Mouse (Mus musculus) liver, adult 2 months (tissue): ENCODE results near the gene Sgip1. TPM values are rescaled to one million over a fixed set of nuclear protein-coding genes. Genes with fewer than 3 reads are reported as not detected.

Experiments used
- DNase-seq: peaks from one replicate; pipeline ENCODE4 v3.0.0-alpha.2; 2011; ENCODE audit warnings: low read depth, low spot score; ENCODE audit errors: extremely low read depth
- H3K27ac ChIP-seq: fragments of 200-500 bp; replicated peaks from 2 replicates; pipeline ENCODE4 v1.5.1; 2012; ENCODE audit warnings: low read depth, mild to moderate bottlenecking, control low read depth, inconsistent platforms, low read length; ENCODE audit not compliant: insufficient read depth
- H3K27me3 ChIP-seq: fragments of 200-500 bp; 2 replicates; pipeline ENCODE4 v1.6.1; 2012; ENCODE audit warnings: mild to moderate bottlenecking, moderate library complexity, low read length, inconsistent platforms; ENCODE audit not compliant: control insufficient read depth, insufficient read depth
- H3K36me3 ChIP-seq: fragments of 200-500 bp; 2 replicates; pipeline ENCODE4 v1.6.1; 2012; ENCODE audit warnings: low read length, inconsistent platforms; ENCODE audit not compliant: control insufficient read depth, insufficient read depth
- H3K4me1 ChIP-seq: fragments of 200-500 bp; 2 replicates; pipeline ENCODE4 v1.6.1; 2011; ENCODE audit warnings: low read length; ENCODE audit not compliant: control insufficient read depth, insufficient read depth
- H3K4me3 ChIP-seq: fragments of 200-500 bp; 2 replicates; pipeline ENCODE4 v1.5.1; 2011; ENCODE audit warnings: low read depth, mild to moderate bottlenecking, control low read depth, low read length, moderate library complexity; ENCODE audit not compliant: insufficient read depth
- H3K79me2 ChIP-seq: fragments of 200-500 bp; 2 replicates; pipeline ENCODE4 v1.6.1; 2012; ENCODE audit warnings: inconsistent platforms, mild to moderate bottlenecking, low read length, moderate library complexity; ENCODE audit not compliant: control insufficient read depth, insufficient read depth
- H3K9ac ChIP-seq: fragments of 200-500 bp; 2 replicates; pipeline ENCODE4 v1.6.1; 2012; ENCODE audit warnings: low read depth, mild to moderate bottlenecking, control low read depth, inconsistent platforms, low read length
- CTCF ChIP-seq: fragments of 200-500 bp; IDR thresholded peaks from 2 replicates; pipeline ENCODE4 v1.5.1; 2011; ENCODE audit warnings: low read depth, low read length, control low read depth
- POLR2A ChIP-seq: fragments of 200-500 bp; IDR thresholded peaks from 2 replicates; pipeline ENCODE4 v1.6.1; 2011; ENCODE audit warnings: low read length, control low read depth; ENCODE audit not compliant: insufficient read depth; ENCODE audit errors: extremely low read depth
- WGBS: fragments of 180-500 bp; shearing (Covaris S2); methylation state at CpG from one replicate; pipeline ENCODE4 v1.1.7; 2018; 5-methylcytosine and 5-hydroxymethylcytosine counted together
- polyA plus RNA-seq: library from polyadenylated mRNA; depleted of rRNA; stranded (reverse); fragments of >200 nt; gene quantifications from 2 replicates; pipeline ENCODE4 v1.2.3, GENCODE M21; 2012; rRNA removed
- total RNA-seq: library from RNA; depleted of rRNA; stranded (reverse); fragments of >200 nt; gene quantifications from 2 replicates; pipeline ENCODE4 v1.2.3, GENCODE M21; 2014; rRNA removed

The Sgip1 gene
- total and polyA plus RNA-seq, 2 experiments = 0.07 to 0.46 TPM

- Histone ChIP-seq H3K9ac (no peak overlapping the region), H3K36me3 (no peaks in the 10 kb centered on the region), H3K27ac (no peak overlapping the region), H3K79me2 (no peaks in the 10 kb centered on the region), H3K4me3 (no peak overlapping the region), H3K27me3 (no peaks in the 10 kb centered on the region), H3K4me1 (no peaks in the 10 kb centered on the region)
- no peak for TF ChIP-seq POLR2A
- no peak for TF ChIP-seq CTCF
- no peak for DNase-seq
- WGBS = 45% methylated on average over 4 of the region's 4 CpGs
Measured at GRCm38 (mm10) chr4:103013490-103013889, 272.4 kb downstream of the Sgip1 start.

Other genes with a start within 250 kb of the Sgip1 start
- gene Tctex1d1, start 237.3 kb downstream of the Sgip1 start, total RNA-seq = not detected in 2 replicates
- gene Tctex1d1, start 237.3 kb downstream of the Sgip1 start, polyA plus RNA-seq = not detected in 2 replicates